Mouse (Mus musculus) C2C12 (cell line): ENCODE results near the gene Plekhm1.
"Not testable (repeated sequence)": the region's sequence is repeated elsewhere in the genome, so short reads cannot be mapped to it uniquely, and the experiment has no call there.

ENCODE experiments used
- CEBPB ChIP-seq: IDR thresholded peaks from one replicate; pipeline ENCODE4 v1.6.1; 2011; ENCODE audit warnings: low read depth, mild to moderate bottlenecking, control low read depth, moderate library complexity
- CTCF ChIP-seq: IDR thresholded peaks from one replicate; pipeline ENCODE4 v1.5.1; 2011; ENCODE audit not compliant: control insufficient read depth, insufficient read depth, insufficient read length
- MAX ChIP-seq: IDR thresholded peaks from one replicate; pipeline ENCODE4 v1.6.1; 2011; ENCODE audit warnings: mild to moderate bottlenecking, control low read depth

GRCm38 (mm10) chr11:103449721-103450120 lies 37.2 kb upstream of the Plekhm1 start:
- TF ChIP-seq CTCF, CEBPB, MAX: not testable (repeated sequence)
